10 mouse cellular contexts compared by ENCODE assay signal in genomic region chr17:27032328-27032727, GRCm38 (mm10). TPM values are rescaled to one million over a fixed set of nuclear protein-coding genes. Genes with fewer than 3 reads are reported as not detected.
A peak's percentile ranks its signal among the peaks of the same experiment; 100 is the strongest.
DNase-seq lines count a peak whose midpoint lies in the region; ATAC-seq and TF ChIP-seq lines count a peak whose summit lies in the region.
"Had no signal": no experiment of that assay in that cellular context is flagged by ENCODE, and none has a peak within 500 bp of the region (broad histone marks: within the 10 kb centered on the region; RNA-seq: fewer than 3 reads in every experiment).

No protein-coding gene starts in this region.

- intact Hi-C loops in heart, postnatal 14 days (cut with DNase I): loop anchor here (2.0 to 10.0 kb wide), 3 partner anchors 92 to 485 kb away; partner anchors contain the start of gene Lemd2

- no peaks in the 10 kb centered on the region for H3K9me3 ChIP-seq in heart, embryonic 13.5 days
- no peaks in the 10 kb centered on the region for H3K9me3 ChIP-seq in midbrain, embryonic 10.5 days (replicated peaks)
- no peaks in the 10 kb centered on the region for H3K9me3 ChIP-seq in midbrain, postnatal 0 days (ENCODE audit: low read length)
- no peaks in the 10 kb centered on the region for H3K9me3 ChIP-seq in embryonic facial prominence, embryonic 11.5 days (replicated peaks; ENCODE audit: control insufficient read depth, low read length)
- no peaks in the 10 kb centered on the region for H3K9me3 ChIP-seq in liver, postnatal 0 days (ENCODE audit: low read length)
- H3K9me3 ChIP-seq in forebrain, embryonic 11.5 days (ENCODE audit: control insufficient read depth, low read length): no peaks in the 10 kb centered on the region
- H3K9me3 ChIP-seq: embryonic facial prominence, embryonic 13.5 days; forebrain, embryonic 15.5 days had no signal

- H3K4me3 ChIP-seq in heart, embryonic 13.5 days: peak overlapping the region; percentile 32; the same call in 1 of the 2 replicates
- peak overlapping the region; percentile 16; the same call in 1 of the 2 replicates for H3K4me3 ChIP-seq in midbrain, embryonic 10.5 days
- no peak overlapping the region for H3K4me3 ChIP-seq in midbrain, postnatal 0 days (ENCODE audit: low read depth, low read length)
- no peak overlapping the region for H3K4me3 ChIP-seq in embryonic facial prominence, embryonic 11.5 days (ENCODE audit: low read depth, low read length)
- no peak overlapping the region for H3K4me3 ChIP-seq in liver, postnatal 0 days (ENCODE audit: low read depth, low read length)
- no peak overlapping the region for H3K4me3 ChIP-seq in forebrain, embryonic 11.5 days (ENCODE audit: low read depth, low read length)
- H3K4me3 ChIP-seq: embryonic facial prominence, embryonic 13.5 days; forebrain, embryonic 15.5 days had no signal

- peaks cover 20% of the 10 kb centered on the region for H3K4me1 ChIP-seq in heart, embryonic 13.5 days
- H3K4me1 ChIP-seq in midbrain, embryonic 10.5 days: peaks cover 28% of the 10 kb centered on the region
- H3K4me1 ChIP-seq in midbrain, postnatal 0 days (ENCODE audit: insufficient read depth, low read length): peaks cover 4% of the 10 kb centered on the region
- no peaks in the 10 kb centered on the region for H3K4me1 ChIP-seq in embryonic facial prominence, embryonic 11.5 days (ENCODE audit: control insufficient read depth, insufficient read depth, low read length)
- peaks cover 5% of the 10 kb centered on the region; the same call in 1 of the 2 replicates for H3K4me1 ChIP-seq in liver, postnatal 0 days (ENCODE audit: insufficient read depth)
- peaks cover 6% of the 10 kb centered on the region; the same call in 1 of the 2 replicates for H3K4me1 ChIP-seq in forebrain, embryonic 11.5 days (replicated peaks; ENCODE audit: control insufficient read depth, insufficient read depth, low read length)

- TF ChIP-seq CTCF in midbrain, postnatal 0 days (IDR thresholded peaks at IDR 0.05): no peak
- no peak for TF ChIP-seq CTCF in liver, postnatal 0 days (IDR thresholded peaks at IDR 0.05; ENCODE audit: low read depth)

- H3K9ac ChIP-seq in heart, embryonic 13.5 days: peak overlapping the region; percentile 59; the same call in 1 of the 2 replicates
- no peak overlapping the region for H3K9ac ChIP-seq in midbrain, postnatal 0 days (replicated peaks; ENCODE audit: low read length, poor library complexity, severe bottlenecking)
- H3K9ac ChIP-seq in embryonic facial prominence, embryonic 11.5 days (replicated peaks; ENCODE audit: low read length): no peak overlapping the region
- H3K9ac ChIP-seq in liver, postnatal 0 days (replicated peaks): no peak overlapping the region
- no peak overlapping the region for H3K9ac ChIP-seq in forebrain, embryonic 11.5 days (ENCODE audit: low read length)
- H3K9ac ChIP-seq: forebrain, embryonic 15.5 days had no signal

- WGBS in heart, embryonic 13.5 days: 46% methylated on average over 7 of the region's 7 CpGs
- WGBS in midbrain, embryonic 10.5 days: 61% methylated on average over 7 of the region's 7 CpGs
- 53% methylated on average over 7 of the region's 7 CpGs for WGBS in midbrain, postnatal 0 days
- WGBS in embryonic facial prominence, embryonic 11.5 days: 58% methylated on average over 7 of the region's 7 CpGs
- 52% methylated on average over 7 of the region's 7 CpGs for WGBS in liver, postnatal 0 days (ENCODE audit: insufficient replicate concordance)
- 65% methylated on average over 7 of the region's 7 CpGs for WGBS in forebrain, embryonic 11.5 days

- no peak for ATAC-seq in heart, embryonic 13.5 days (ENCODE audit: extremely low read depth, insufficient number of reproducible peaks, low FRiP score, low TSS enrichment)
- no peak for ATAC-seq in midbrain, postnatal 0 days (ENCODE audit: low FRiP score)
- 0 out of 2 replicates have a peak, but pooled peaks have one; percentile 4 for ATAC-seq in embryonic facial prominence, embryonic 11.5 days (replicated peaks; ENCODE audit: insufficient number of reproducible peaks, low FRiP score, low TSS enrichment, low read depth)
- no peak for ATAC-seq in liver, postnatal 0 days
- ATAC-seq in forebrain, embryonic 11.5 days (replicated peaks; ENCODE audit: low FRiP score): no peak

- no peaks in the 10 kb centered on the region for H3K36me3 ChIP-seq in heart, embryonic 13.5 days
- no peaks in the 10 kb centered on the region for H3K36me3 ChIP-seq in midbrain, embryonic 10.5 days
- H3K36me3 ChIP-seq in midbrain, postnatal 0 days (ENCODE audit: insufficient read depth, low read length): no peaks in the 10 kb centered on the region
- H3K36me3 ChIP-seq in embryonic facial prominence, embryonic 11.5 days (replicated peaks; ENCODE audit: control insufficient read depth, insufficient read depth, low read depth, low read length): no peaks in the 10 kb centered on the region
- no peaks in the 10 kb centered on the region for H3K36me3 ChIP-seq in liver, postnatal 0 days (replicated peaks; ENCODE audit: insufficient read depth, low read length)
- H3K36me3 ChIP-seq in forebrain, embryonic 11.5 days (ENCODE audit: control insufficient read depth, insufficient read depth, low read length): no peaks in the 10 kb centered on the region
- H3K36me3 ChIP-seq: embryonic facial prominence, embryonic 13.5 days; forebrain, embryonic 15.5 days had no signal

- no peaks in the 10 kb centered on the region; the same call in 1 of the 2 replicates for H3K27me3 ChIP-seq in heart, embryonic 13.5 days (replicated peaks)
- 0 out of 2 replicates have a peak, but pooled peaks cover 6% of the 10 kb centered on the region for H3K27me3 ChIP-seq in midbrain, embryonic 10.5 days (ENCODE audit: low read depth, poor library complexity, severe bottlenecking)
- H3K27me3 ChIP-seq in midbrain, postnatal 0 days (ENCODE audit: insufficient read depth, low read length): no peaks in the 10 kb centered on the region
- no peaks in the 10 kb centered on the region for H3K27me3 ChIP-seq in embryonic facial prominence, embryonic 11.5 days (ENCODE audit: control insufficient read depth, insufficient read depth, low read length)
- no peaks in the 10 kb centered on the region for H3K27me3 ChIP-seq in liver, postnatal 0 days (ENCODE audit: insufficient read depth, low read length)
- no peaks in the 10 kb centered on the region for H3K27me3 ChIP-seq in forebrain, embryonic 11.5 days (ENCODE audit: control insufficient read depth, insufficient read depth, low read length)
- H3K27me3 ChIP-seq: embryonic facial prominence, embryonic 13.5 days; forebrain, embryonic 15.5 days had no signal

- H3K4me2 ChIP-seq in heart, embryonic 13.5 days: peak overlapping the region; percentile 66
- H3K4me2 ChIP-seq in midbrain, postnatal 0 days (ENCODE audit: low read depth, low read length, poor library complexity, severe bottlenecking): no peak overlapping the region
- no peak overlapping the region for H3K4me2 ChIP-seq in embryonic facial prominence, embryonic 11.5 days (ENCODE audit: low read depth, low read length)
- peak overlapping the region; percentile 24; the same call in 1 of the 2 replicates for H3K4me2 ChIP-seq in liver, postnatal 0 days (ENCODE audit: low read depth, low read length)
- no peak overlapping the region for H3K4me2 ChIP-seq in forebrain, embryonic 11.5 days (ENCODE audit: low read depth, low read length, severe bottlenecking)
- H3K4me2 ChIP-seq: forebrain, embryonic 15.5 days had no signal

- DNase-seq in heart, postnatal 14 days: no peak
- no peak for DNase-seq in midbrain, embryonic 10.5 days (ENCODE audit: low spot score)
- DNase-seq in midbrain, postnatal 0 days (ENCODE audit: low spot score): no peak
- no peak for DNase-seq in embryonic facial prominence, embryonic 11.5 days (ENCODE audit: low spot score)
- no peak for DNase-seq in liver, postnatal 0 days
- DNase-seq in Muller cell, postnatal 12 days (ENCODE audit: inconsistent ontology term): no peak
- no peak for DNase-seq in forebrain, embryonic 11.5 days (ENCODE audit: low spot score)

- TF ChIP-seq EP300 in liver, postnatal 0 days (IDR thresholded peaks at IDR 0.05; ENCODE audit: low read depth): no peak

- H3K27ac ChIP-seq in heart, embryonic 13.5 days (replicated peaks): no peak overlapping the region
- H3K27ac ChIP-seq in midbrain, embryonic 10.5 days (replicated peaks): no peak overlapping the region; the same call in 1 of the 2 replicates
- H3K27ac ChIP-seq in midbrain, postnatal 0 days (ENCODE audit: low read depth, low read length): no peak overlapping the region
- H3K27ac ChIP-seq in embryonic facial prominence, embryonic 11.5 days (replicated peaks; ENCODE audit: low read depth, low read length): no peak overlapping the region
- H3K27ac ChIP-seq in liver, postnatal 0 days (ENCODE audit: low read depth): no peak overlapping the region
- H3K27ac ChIP-seq in forebrain, embryonic 11.5 days (ENCODE audit: low read depth, low read length): no peak overlapping the region
- H3K27ac ChIP-seq: embryonic facial prominence, embryonic 13.5 days; forebrain, embryonic 15.5 days had no signal

RNA-seq across cellular contexts. Expression of gene Bak1, which starts 3.5 kb away (rescaled TPM):
- 5.3 and 5.4 TPM in 2 replicates for polyA plus RNA-seq in heart, embryonic 13.5 days (2015; fragmentation: Nextera tagmentation; extraction: Ambion mirVana)
- 10 to 100 TPM; 30.6 to 36.0 TPM for total RNA-seq in heart, postnatal 14 days (2021)
- polyA plus RNA-seq in midbrain, embryonic 10.5 days (2016; fragmentation: Nextera tagmentation; extraction: Ambion mirVana): 2.8 and 3.4 TPM in 2 replicates
- total RNA-seq in midbrain, postnatal 0 days (2014; rRNA removed): 57.3 and 82.4 TPM in 2 replicates
- polyA plus RNA-seq in midbrain, postnatal 0 days (2015; fragmentation: Nextera tagmentation; extraction: Ambion mirVana): 3.9 and 5.3 TPM in 2 replicates
- 12.9 and 14.3 TPM in 2 replicates for polyA plus RNA-seq in embryonic facial prominence, embryonic 11.5 days (2014; fragmentation: Nextera tagmentation; extraction: Ambion mirVana)
- polyA plus RNA-seq in liver, postnatal 0 days (2015; fragmentation: Nextera tagmentation; extraction: Ambion mirVana): 2.7 and 2.9 TPM in 2 replicates
- 6.6 and 7.6 TPM in 2 replicates for polyA plus RNA-seq in forebrain, embryonic 11.5 days (2014; fragmentation: Nextera tagmentation; extraction: Ambion mirVana)

RNA-seq across cellular contexts. Expression of gene Itpr3, which starts 24.8 kb away (rescaled TPM):
- 1.2 and 1.5 TPM in 2 replicates for polyA plus RNA-seq in heart, embryonic 13.5 days (2015; fragmentation: Nextera tagmentation; extraction: Ambion mirVana)
- 1 to 10 TPM; 7.2 to 7.7 TPM for total RNA-seq in heart, postnatal 14 days (2021)
- polyA plus RNA-seq in midbrain, embryonic 10.5 days (2016; fragmentation: Nextera tagmentation; extraction: Ambion mirVana): 1.0 and 1.3 TPM in 2 replicates
- 4.5 and 4.7 TPM in 2 replicates for total RNA-seq in midbrain, postnatal 0 days (2014; rRNA removed)
- 0.39 and 0.90 TPM in 2 replicates for polyA plus RNA-seq in midbrain, postnatal 0 days (2015; fragmentation: Nextera tagmentation; extraction: Ambion mirVana)
- polyA plus RNA-seq in embryonic facial prominence, embryonic 11.5 days (2014; fragmentation: Nextera tagmentation; extraction: Ambion mirVana): 1.5 and 1.7 TPM in 2 replicates
- 0.36 and 0.45 TPM in 2 replicates for polyA plus RNA-seq in liver, postnatal 0 days (2015; fragmentation: Nextera tagmentation; extraction: Ambion mirVana)
- polyA plus RNA-seq in forebrain, embryonic 11.5 days (2014; fragmentation: Nextera tagmentation; extraction: Ambion mirVana): 1.7 and 2.2 TPM in 2 replicates

RNA-seq across cellular contexts. Expression of gene Zbtb9, which starts 59.4 kb away (rescaled TPM):
- 9.1 and 9.8 TPM in 2 replicates for polyA plus RNA-seq in heart, embryonic 13.5 days (2015; fragmentation: Nextera tagmentation; extraction: Ambion mirVana)
- 1 to 10 TPM; 1.7 to 3.3 TPM for total RNA-seq in heart, postnatal 14 days (2021)
- 18.6 and 18.8 TPM in 2 replicates for polyA plus RNA-seq in midbrain, embryonic 10.5 days (2016; fragmentation: Nextera tagmentation; extraction: Ambion mirVana)
- 16.1 and 19.4 TPM in 2 replicates for total RNA-seq in midbrain, postnatal 0 days (2014; rRNA removed)
- polyA plus RNA-seq in midbrain, postnatal 0 days (2015; fragmentation: Nextera tagmentation; extraction: Ambion mirVana): 6.6 and 6.7 TPM in 2 replicates
- 10.1 and 11.9 TPM in 2 replicates for polyA plus RNA-seq in embryonic facial prominence, embryonic 11.5 days (2014; fragmentation: Nextera tagmentation; extraction: Ambion mirVana)
- polyA plus RNA-seq in liver, postnatal 0 days (2015; fragmentation: Nextera tagmentation; extraction: Ambion mirVana): 3.3 and 4.4 TPM in 2 replicates
- polyA plus RNA-seq in forebrain, embryonic 11.5 days (2014; fragmentation: Nextera tagmentation; extraction: Ambion mirVana): 13.7 and 13.9 TPM in 2 replicates

Comparison
In these comparisons a context has a peak if more than half of its experiments do, and no peak if none do; other contexts are left out.
1. H3K4me3 ChIP-seq: peak in heart, embryonic 13.5 days (single experiment) and midbrain, embryonic 10.5 days (single experiment); none in midbrain, postnatal 0 days (single experiment), embryonic facial prominence, embryonic 11.5 days (single experiment), liver, postnatal 0 days (single experiment) and forebrain, embryonic 11.5 days (single experiment).
2. H3K4me2 ChIP-seq: peak in heart, embryonic 13.5 days (single experiment) and liver, postnatal 0 days (single experiment); none in midbrain, postnatal 0 days (single experiment), embryonic facial prominence, embryonic 11.5 days (single experiment) and forebrain, embryonic 11.5 days (single experiment).